Mouse (Mus musculus) MEL (cell line): ENCODE measurements around the gene Tbc1d1. TPM values are rescaled to one million over a fixed set of nuclear protein-coding genes. Genes with fewer than 3 reads are reported as not detected.

Experiments used
- DNase-seq: peaks from one replicate; pipeline ENCODE4 v3.0.0; 2011; ENCODE audit warnings: low read depth, low spot score
- H3K27ac ChIP-seq: 2 replicates; pipeline ENCODE4 v1.5.1; 2012; ENCODE audit warnings: low read depth, mild to moderate bottlenecking, control low read depth, low read length, moderate library complexity; ENCODE audit not compliant: control insufficient read depth
- H3K27me3 ChIP-seq, 2 experiments: fragments of 150-350 bp in 1 of 2; sonication (generic) in 1 of 2; 2 replicates each; pipeline ENCODE4 v1.6.1; 2012; ENCODE audit warnings: low read length in 2 of 2, mild to moderate bottlenecking in 2 of 2, improper control_type of control experiment in 1 of 2, moderate library complexity in 1 of 2; ENCODE audit not compliant: insufficient read depth in 2 of 2, control insufficient read depth in 1 of 2
- H3K36me3 ChIP-seq, 2 experiments: 2 replicates each; pipeline ENCODE4 v1.6.1; 2012 to 2014; ENCODE audit warnings: low read length in 2 of 2, improper control_type of control experiment in 1 of 2, inconsistent platforms in 1 of 2, mild to moderate bottlenecking in 1 of 2; ENCODE audit not compliant: insufficient read depth in 2 of 2, control insufficient read depth in 1 of 2
- H3K4me1 ChIP-seq, 2 experiments: fragments of 150-350 bp in 1 of 2; sonication (generic) in 1 of 2; 2 replicates each; pipeline ENCODE4 v1.6.1; 2012; ENCODE audit warnings: low read length in 2 of 2, improper control_type of control experiment in 1 of 2, mild to moderate bottlenecking in 1 of 2; ENCODE audit not compliant: insufficient read depth in 2 of 2, control insufficient read depth in 1 of 2
- H3K4me3 ChIP-seq, 2 experiments: fragments of 150-350 bp in 1 of 2; sonication (generic) in 1 of 2; 2 replicates each; pipeline ENCODE4 v1.5.1; 2012; ENCODE audit warnings: low read depth in 2 of 2, low read length in 2 of 2, mild to moderate bottlenecking in 2 of 2, moderate library complexity in 2 of 2, control low read depth in 1 of 2, improper control_type of control experiment in 1 of 2; ENCODE audit not compliant: control insufficient read depth in 1 of 2, insufficient read depth in 1 of 2
- H3K79me2 ChIP-seq: 2 replicates; pipeline ENCODE4 v1.6.1; 2012; ENCODE audit warnings: mild to moderate bottlenecking, low read length, moderate library complexity; ENCODE audit not compliant: control insufficient read depth, poor library complexity, insufficient read depth
- H3K9ac ChIP-seq: 2 replicates; pipeline ENCODE4 v1.6.1; 2012; ENCODE audit warnings: low read depth, mild to moderate bottlenecking, control low read depth, low read length, moderate library complexity; ENCODE audit not compliant: control insufficient read depth, poor library complexity, severe bottlenecking
- H3K9me3 ChIP-seq: fragments of 150-350 bp; sonication (generic); replicated peaks from 2 replicates; pipeline ENCODE4 v1.6.1; 2012; ENCODE audit warnings: mild to moderate bottlenecking, low read length, improper control_type of control experiment, moderate library complexity; ENCODE audit not compliant: insufficient read depth
- CHD2 ChIP-seq: IDR thresholded peaks from 2 replicates; pipeline ENCODE4 v1.6.1; 2011; ENCODE audit warnings: low read length, improper control_type of control experiment
- CTCF ChIP-seq, 3 experiments: IDR thresholded peaks in 2 of 3; conservative IDR thresholded peaks in 1 of 3; 2 replicates each; pipeline ENCODE4 v1.5.1; 2011 to 2012; ENCODE audit warnings: low read length in 3 of 3, low read depth in 2 of 3, mild to moderate bottlenecking in 2 of 3, improper control_type of control experiment in 1 of 3, inconsistent platforms in 1 of 3, mixed read lengths in 1 of 3, moderate library complexity in 1 of 3; ENCODE audit not compliant: control insufficient read depth in 1 of 3, insufficient read depth in 1 of 3, poor library complexity in 1 of 3, severe bottlenecking in 1 of 3
- E2F4 ChIP-seq: IDR thresholded peaks from 2 replicates; pipeline ENCODE4 v1.6.1; 2011; ENCODE audit warnings: low read depth, low read length, improper control_type of control experiment, borderline replicate concordance
- ELF1 ChIP-seq: IDR thresholded peaks from 2 replicates; pipeline ENCODE4 v1.6.1; 2014; ENCODE audit warnings: low read depth, mild to moderate bottlenecking, inconsistent platforms, low read length, improper control_type of control experiment, moderate library complexity
- ETS1 ChIP-seq: IDR thresholded peaks from 2 replicates; pipeline ENCODE4 v1.6.1; 2012; ENCODE audit warnings: low read depth, mild to moderate bottlenecking, inconsistent platforms, low read length, improper control_type of control experiment, moderate library complexity
- HCFC1 ChIP-seq: IDR thresholded peaks from 2 replicates; pipeline ENCODE4 v1.6.1; 2012; ENCODE audit warnings: low read depth, mild to moderate bottlenecking, inconsistent platforms, low read length, improper control_type of control experiment, moderate library complexity
- JUND ChIP-seq: IDR thresholded peaks from 2 replicates; pipeline ENCODE4 v1.6.1; 2011; ENCODE audit warnings: low read depth, mild to moderate bottlenecking, improper control_type of control experiment, low read length
- KAT2A ChIP-seq: conservative IDR thresholded peaks from 2 replicates; pipeline ENCODE4 v1.6.1; 2012; ENCODE audit warnings: low read depth, low read length, improper control_type of control experiment, inconsistent platforms
- MAFK ChIP-seq: IDR thresholded peaks from 2 replicates; pipeline ENCODE4 v1.6.1; 2011; ENCODE audit warnings: low read depth, mild to moderate bottlenecking, low read length, improper control_type of control experiment, borderline replicate concordance
- MAZ ChIP-seq: IDR thresholded peaks from 2 replicates; pipeline ENCODE4 v1.6.1; 2012; ENCODE audit warnings: low read depth, mild to moderate bottlenecking, inconsistent platforms, low read length, improper control_type of control experiment
- MEF2A ChIP-seq: IDR thresholded peaks from 2 replicates; pipeline ENCODE4 v1.6.1; 2014; ENCODE audit warnings: low read depth, mild to moderate bottlenecking, inconsistent platforms, low read length, improper control_type of control experiment; ENCODE audit not compliant: poor library complexity, insufficient replicate concordance, severe bottlenecking; ENCODE audit errors: extremely low read depth
- MXI1 ChIP-seq: IDR thresholded peaks from 2 replicates; pipeline ENCODE4 v1.6.1; 2011; ENCODE audit warnings: mild to moderate bottlenecking, low read depth, low read length, improper control_type of control experiment
- MYC ChIP-seq: IDR thresholded peaks from 2 replicates; pipeline ENCODE4 v1.6.1; 2011; ENCODE audit warnings: low read depth, mild to moderate bottlenecking, low read length, improper control_type of control experiment, moderate library complexity
- POLR2A ChIP-seq, 2 experiments: IDR thresholded peaks; 2 replicates each; pipeline ENCODE4 v1.6.1; 2011 to 2012; ENCODE audit warnings: low read length in 2 of 2, mild to moderate bottlenecking in 2 of 2, control low read depth in 1 of 2, improper control_type of control experiment in 1 of 2, low read depth in 1 of 2, moderate library complexity in 1 of 2; ENCODE audit not compliant: control insufficient read depth in 1 of 2, insufficient read depth in 1 of 2, poor library complexity in 1 of 2
- POLR2AphosphoS2 ChIP-seq: IDR thresholded peaks from 2 replicates; pipeline ENCODE4 v1.6.1; 2011; ENCODE audit warnings: low read length, improper control_type of control experiment
- RCOR1 ChIP-seq: IDR thresholded peaks from 2 replicates; pipeline ENCODE4 v1.6.1; 2012; ENCODE audit warnings: low read depth, mild to moderate bottlenecking, inconsistent platforms, low read length, improper control_type of control experiment
- SIN3A ChIP-seq: IDR thresholded peaks from 2 replicates; pipeline ENCODE4 v1.6.1; 2012; ENCODE audit warnings: low read length, improper control_type of control experiment, inconsistent platforms
- TAL1 ChIP-seq: IDR thresholded peaks from 2 replicates; pipeline ENCODE4 v1.6.1; 2012; ENCODE audit warnings: mild to moderate bottlenecking, inconsistent platforms, low read length, moderate library complexity, mixed read lengths
- TBP ChIP-seq: IDR thresholded peaks from 2 replicates; pipeline ENCODE4 v1.8.0; 2011; ENCODE audit warnings: low read depth, low read length, improper control_type of control experiment
- USF1 ChIP-seq: IDR thresholded peaks from 2 replicates; pipeline ENCODE4 v1.6.1; 2014; ENCODE audit warnings: low read depth, mild to moderate bottlenecking, inconsistent platforms, low read length, improper control_type of control experiment, moderate library complexity
- USF2 ChIP-seq, 2 experiments: IDR thresholded peaks; 2 replicates each; pipeline ENCODE4 v1.6.1; 2011 to 2012; ENCODE audit warnings: improper control_type of control experiment in 2 of 2, low read length in 2 of 2, borderline replicate concordance in 1 of 2, inconsistent platforms in 1 of 2, low read depth in 1 of 2, mild to moderate bottlenecking in 1 of 2; ENCODE audit not compliant: insufficient read depth in 1 of 2
- ZC3H11A ChIP-seq: IDR thresholded peaks from 2 replicates; pipeline ENCODE4 v1.6.1; 2012; ENCODE audit warnings: low read depth, mild to moderate bottlenecking, inconsistent platforms, low read length, improper control_type of control experiment
- polyA plus RNA-seq, 2 experiments: library from polyadenylated mRNA; stranded (reverse) in 1 of 2; unstranded in 1 of 2; fragments of >175 nt in 1 of 2; fragments of >200 nt in 1 of 2; gene quantifications; 2 replicates each; pipeline versions ENCODE4 v1.2.1 to v1.2.4; 2012; ENCODE audit warnings: low replicate concordance in 2 of 2, low read depth in 1 of 2; ENCODE audit not compliant: insufficient read length in 2 of 2, insufficient read depth in 1 of 2, missing spikeins in 1 of 2
- total RNA-seq: library from RNA; depleted of rRNA; stranded (reverse); fragments of 300-350 nt; gene quantifications from 2 replicates; pipeline ENCODE4 v1.2.3, GENCODE M21; 2012

The Tbc1d1 gene
- total and polyA plus RNA-seq, 3 experiments, result 22.5 to 24.4 TPM; not detected in 1

DNA sequence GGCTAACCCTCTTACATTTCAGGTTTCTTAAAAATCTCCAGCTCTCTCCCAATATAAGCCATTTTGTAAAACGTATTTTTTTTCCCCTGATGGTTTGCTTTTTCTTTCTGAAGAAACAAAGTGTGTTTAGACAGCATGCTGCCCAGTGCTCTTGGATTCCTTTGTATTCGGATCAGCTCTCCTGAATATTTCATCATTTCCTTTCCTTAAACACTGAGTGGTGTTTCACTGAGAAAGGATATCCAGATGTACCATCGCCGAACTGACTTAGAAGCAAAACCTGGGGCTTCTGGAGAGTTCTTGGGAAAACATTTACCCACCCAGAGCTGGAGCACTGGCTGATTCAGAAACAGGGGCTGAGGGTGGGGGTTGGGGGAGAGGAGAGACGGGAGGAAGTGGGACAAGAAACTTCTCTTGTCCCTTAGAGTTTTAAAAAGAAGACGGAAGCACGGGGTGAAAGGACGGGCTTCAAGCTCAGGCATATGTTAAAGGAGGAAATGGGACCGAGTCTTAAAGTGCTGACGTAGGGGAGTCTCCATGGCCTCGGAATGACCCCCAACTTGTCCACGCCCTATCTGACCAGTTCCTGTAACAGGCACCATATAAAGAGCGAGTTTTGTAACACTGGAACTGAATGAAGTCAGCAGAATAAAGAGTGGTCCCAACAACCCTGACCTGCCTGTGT is 222.6 kb downstream of the Tbc1d1 start:
- Histone ChIP-seq H3K36me3 (peaks cover 0 to 2% of the 10 kb centered on the region in 2 experiments; a peak in 1 of 4 replicates), H3K27ac (no peak overlapping the region), H3K79me2 (no peaks in the 10 kb centered on the region), H3K27me3 (no peaks in the 10 kb centered on the region), H3K4me1 (peaks cover 0 to 4% of the 10 kb centered on the region in 2 experiments; a peak in 1 of 4 replicates), H3K4me3 (no peak overlapping the region), H3K9ac (no peak overlapping the region), H3K9me3 (no peaks in the 10 kb centered on the region)
- DNase-seq, result no peak
- TF ChIP-seq TBP (no peak), MEF2A (no peak), RCOR1 (no peak), HCFC1 (no peak), KAT2A (no peak), POLR2AphosphoS2 (no peak), ETS1 (no peak), POLR2A (IDR thresholded peaks at IDR 0.05; ENCODE audit: control insufficient read depth in 1 of 2, insufficient read depth in 1 of 2, low read depth in 1 of 2, low read length in 2 of 2, poor library complexity in 1 of 2) (no peak), MAZ (no peak), CTCF (IDR thresholded peaks at IDR 0.05 in 2 of 3, conservative IDR thresholded peaks at IDR 0.05 in 1 of 3; ENCODE audit: control insufficient read depth in 1 of 3, insufficient read depth in 1 of 3, low read depth in 2 of 3, low read length in 3 of 3, poor library complexity in 1 of 3, severe bottlenecking in 1 of 3) (no peak)

DNA sequence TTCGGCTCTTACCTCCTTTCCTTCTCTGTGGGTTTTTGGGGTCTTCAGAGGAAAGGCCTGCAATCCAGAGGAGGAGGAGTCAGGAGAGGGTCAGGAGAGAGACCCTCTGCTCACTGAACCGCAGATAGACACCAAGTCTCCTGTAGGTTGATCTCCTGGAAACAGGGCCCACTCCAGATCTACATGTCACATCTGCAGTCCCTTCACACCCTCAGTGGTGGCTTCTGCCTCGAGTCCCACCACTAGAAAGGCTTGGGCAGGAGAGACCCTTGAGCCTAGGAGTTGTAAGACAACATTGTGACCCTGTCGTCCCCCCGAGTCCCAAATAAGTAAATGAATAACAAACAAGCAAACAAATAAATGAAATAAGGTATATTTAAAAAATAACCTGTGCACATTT is 223.7 kb downstream of the Tbc1d1 start:
- Histone ChIP-seq H3K4me1 (peaks cover 0 to 4% of the 10 kb centered on the region in 2 experiments; a peak in 1 of 4 replicates), H3K27ac (no peak overlapping the region)

More for the DNA sequence above, 223.7 kb downstream of the Tbc1d1 start:
- no peaks in the 10 kb centered on the region for H3K27me3 ChIP-seq
- no peaks in the 10 kb centered on the region for H3K79me2 ChIP-seq
- TF ChIP-seq POLR2AphosphoS2, result no peak
- no peak for TF ChIP-seq ELF1
- TF ChIP-seq MYC, result no peak
- no peak for TF ChIP-seq ZC3H11A
- no peak for TF ChIP-seq TAL1
- no peak for TF ChIP-seq CHD2
- no peak for TF ChIP-seq RCOR1
- no peak for TF ChIP-seq MAFK
- no peak for TF ChIP-seq MXI1
- TF ChIP-seq E2F4, result no peak
- TF ChIP-seq USF2 (IDR thresholded peaks at IDR 0.05; ENCODE audit: borderline replicate concordance in 1 of 2, insufficient read depth in 1 of 2, low read depth in 1 of 2, low read length in 2 of 2), result no peak
- no peak for TF ChIP-seq KAT2A
- TF ChIP-seq USF1, result no peak
- no peak for TF ChIP-seq SIN3A
- no peak for TF ChIP-seq JUND
- no peak for TF ChIP-seq POLR2A (IDR thresholded peaks at IDR 0.05; ENCODE audit: control insufficient read depth in 1 of 2, insufficient read depth in 1 of 2, low read depth in 1 of 2, low read length in 2 of 2, poor library complexity in 1 of 2)
- H3K9ac ChIP-seq, result no peak overlapping the region
- peaks cover 0 to 2% of the 10 kb centered on the region in 2 experiments; a peak in 1 of 4 replicates for H3K36me3 ChIP-seq
- DNase-seq, result no peak
- no peaks in the 10 kb centered on the region for H3K9me3 ChIP-seq
- no peak overlapping the region for H3K4me3 ChIP-seq
